Mouse (Mus musculus) thymus, postnatal 0 days (tissue): ENCODE results near the gene Gde1. TPM values are rescaled to one million over a fixed set of nuclear protein-coding genes. Genes with fewer than 3 reads are reported as not detected.

Source experiments
- polyA plus RNA-seq: library from polyadenylated mRNA; unstranded; fragments of >200 nt; fragmentation: Nextera tagmentation; extraction: Ambion mirVana; gene quantifications from 2 replicates; pipeline ENCODE4 v1.2.1, GENCODE M21; 2015

Gene Gde1
- polyA plus RNA-seq, 1 experiment from 2014 or later: 75.3 TPM

Other genes starting within 250 kb of the Gde1 start
- 1.4 and 1.8 TPM in 2 replicates for gene Itpripl2, start 213.8 kb downstream of the Gde1 start, polyA plus RNA-seq
- gene Coq7, start 172.4 kb downstream of the Gde1 start, polyA plus RNA-seq: 81.4 and 86.5 TPM in 2 replicates
- 0.75 and 0.78 TPM in 2 replicates for gene Tmc7, start 121.0 kb downstream of the Gde1 start, polyA plus RNA-seq
- 2.0 and 2.2 TPM in 2 replicates for gene Tmc5, start 108.5 kb downstream of the Gde1 start, polyA plus RNA-seq
- 7.8 and 8.1 TPM in 2 replicates for gene Ccp110, start 6.8 kb upstream of the Gde1 start, polyA plus RNA-seq
- gene Vps35l, start 34.4 kb upstream of the Gde1 start, polyA plus RNA-seq: 55.7 and 56.5 TPM in 2 replicates
- gene Iqck, start 150.0 kb upstream of the Gde1 start, polyA plus RNA-seq: 1.1 and 1.6 TPM in 2 replicates
- 79.2 and 79.4 TPM in 2 replicates for gene Knop1, start 150.5 kb upstream of the Gde1 start, polyA plus RNA-seq